Mouse (Mus musculus): ENCODE data around the gene F13a1. TPM values are rescaled to one million over a fixed set of nuclear protein-coding genes. Genes with fewer than 3 reads are reported as not detected.

The F13a1 gene
- polyA plus RNA-seq, 1 experiment from 2014 or later, result 5.4 TPM

DNA sequence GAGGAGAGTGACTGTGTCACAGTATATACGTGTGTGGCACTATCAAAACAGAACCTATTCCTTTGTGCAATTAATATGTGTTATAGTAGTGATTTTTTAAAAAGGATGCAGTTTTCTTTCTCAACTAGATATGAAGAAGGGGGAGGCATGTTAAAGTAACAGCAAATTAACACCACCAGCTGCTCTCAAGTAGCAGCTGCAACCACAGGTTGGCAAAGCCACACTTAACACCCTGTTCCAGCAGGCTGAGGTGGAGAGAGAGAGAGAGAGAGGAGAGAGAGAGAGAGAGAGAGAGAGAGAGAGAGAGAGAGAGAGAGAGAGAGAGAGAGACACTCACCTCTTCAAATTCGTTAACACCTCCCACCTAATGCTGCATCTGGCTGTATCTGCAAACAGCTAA lies 28.5 kb downstream of the F13a1 start:
- 92% methylated on average over 2 of the region's 2 CpGs for WGBS
- no peak for DNase-seq (ENCODE audit: low spot score)
- H3K27me3 ChIP-seq (replicated peaks; ENCODE audit: low read depth, poor library complexity, severe bottlenecking), result no peaks in the 10 kb centered on the region
- H3K9me3 ChIP-seq, result no peaks in the 10 kb centered on the region
- H3K4me3 ChIP-seq, result no peak overlapping the region
- H3K4me1 ChIP-seq, result no peaks in the 10 kb centered on the region
- no peak overlapping the region for H3K27ac ChIP-seq (replicated peaks)
- no peaks in the 10 kb centered on the region for H3K36me3 ChIP-seq (replicated peaks)

DNA sequence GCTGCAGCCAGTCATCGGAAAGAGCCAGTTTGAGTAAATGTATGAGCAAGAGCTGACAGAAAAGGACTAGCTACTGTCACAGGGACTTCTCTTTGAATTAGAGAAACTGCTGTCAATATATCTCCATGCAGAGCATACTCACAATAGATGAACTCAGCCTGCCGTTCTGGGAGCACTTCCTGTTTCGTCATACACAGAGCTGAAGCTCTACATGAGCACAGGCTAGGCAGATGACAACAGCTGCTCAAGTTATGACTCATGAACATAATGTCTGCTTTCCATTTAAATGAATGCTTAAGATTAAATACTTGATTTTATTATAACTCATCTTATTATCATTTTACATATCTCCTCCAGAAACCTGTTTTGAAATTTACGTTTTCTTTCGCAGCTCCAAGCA lies 39.3 kb downstream of the F13a1 start:
- WGBS, result 88% methylated on average over 5 of the region's 5 CpGs
- Histone ChIP-seq H3K4me3 (no peak overlapping the region), H3K9me3 (no peaks in the 10 kb centered on the region), H3K27me3 (replicated peaks; ENCODE audit: low read depth, poor library complexity, severe bottlenecking) (no peaks in the 10 kb centered on the region), H3K36me3 (replicated peaks) (no peaks in the 10 kb centered on the region), H3K27ac (replicated peaks) (no peak overlapping the region), H3K4me1 (no peaks in the 10 kb centered on the region)
- no peak for DNase-seq (ENCODE audit: low spot score)

DNA sequence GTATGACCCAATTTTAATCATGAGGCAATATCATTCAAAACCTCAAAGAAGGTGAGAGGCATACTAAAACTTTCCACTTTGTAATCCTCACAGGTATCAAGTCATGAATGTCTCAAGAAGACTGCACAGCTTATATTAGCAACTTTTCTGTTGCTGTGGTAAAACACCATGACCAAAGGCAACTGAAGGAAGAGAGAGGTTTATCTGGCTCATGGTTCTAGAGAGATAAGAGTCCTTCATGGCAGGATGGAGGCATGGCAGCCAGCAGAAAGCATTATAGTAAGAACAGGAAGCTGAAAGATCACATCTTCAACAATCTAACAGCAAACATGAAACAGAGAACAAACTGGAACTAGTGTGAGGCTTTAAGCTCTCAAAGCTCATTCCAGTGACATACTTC lies 43.8 kb downstream of the F13a1 start:
- no peak for DNase-seq (ENCODE audit: low spot score)
- Histone ChIP-seq H3K36me3 (replicated peaks) (no peaks in the 10 kb centered on the region), H3K4me3 (no peak overlapping the region), H3K4me1 (no peaks in the 10 kb centered on the region), H3K27ac (replicated peaks) (no peak overlapping the region), H3K9me3 (no peaks in the 10 kb centered on the region), H3K27me3 (replicated peaks; ENCODE audit: low read depth, poor library complexity, severe bottlenecking) (no peaks in the 10 kb centered on the region)

DNA sequence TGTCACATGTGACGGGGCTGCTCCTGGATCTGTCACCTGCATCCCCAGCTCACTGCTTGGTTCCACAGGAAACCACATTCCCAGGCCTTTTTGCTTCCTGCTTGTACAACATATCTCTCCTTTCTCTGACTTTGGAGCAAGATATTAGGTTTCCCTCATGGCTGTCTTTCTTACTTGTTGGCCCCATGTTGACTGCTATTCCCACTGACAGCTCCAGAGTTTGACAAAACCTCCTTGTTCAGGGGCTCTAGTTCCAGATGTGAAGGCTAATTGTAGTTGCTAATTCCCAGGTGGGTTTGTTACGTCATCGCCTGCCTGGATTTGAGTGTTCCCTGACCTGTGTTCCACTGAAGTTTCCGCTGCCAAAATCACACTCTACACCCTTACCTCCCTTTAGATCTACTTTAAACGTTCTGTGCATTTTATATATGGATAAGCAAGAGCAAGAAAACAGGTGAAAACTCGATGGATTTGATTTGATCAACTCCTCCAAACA lies 50.8 kb downstream of the F13a1 start:
- Histone ChIP-seq H3K27me3 (replicated peaks; ENCODE audit: low read depth, poor library complexity, severe bottlenecking) (no peaks in the 10 kb centered on the region), H3K9me3 (no peaks in the 10 kb centered on the region), H3K27ac (replicated peaks) (no peak overlapping the region), H3K4me1 (no peaks in the 10 kb centered on the region; the same call in 1 of the 2 replicates), H3K36me3 (replicated peaks) (no peaks in the 10 kb centered on the region), H3K4me3 (no peak overlapping the region)
- DNase-seq (ENCODE audit: low spot score), result peak; percentile 42
- WGBS, result 56% methylated on average over 6 of the region's 6 CpGs

DNA sequence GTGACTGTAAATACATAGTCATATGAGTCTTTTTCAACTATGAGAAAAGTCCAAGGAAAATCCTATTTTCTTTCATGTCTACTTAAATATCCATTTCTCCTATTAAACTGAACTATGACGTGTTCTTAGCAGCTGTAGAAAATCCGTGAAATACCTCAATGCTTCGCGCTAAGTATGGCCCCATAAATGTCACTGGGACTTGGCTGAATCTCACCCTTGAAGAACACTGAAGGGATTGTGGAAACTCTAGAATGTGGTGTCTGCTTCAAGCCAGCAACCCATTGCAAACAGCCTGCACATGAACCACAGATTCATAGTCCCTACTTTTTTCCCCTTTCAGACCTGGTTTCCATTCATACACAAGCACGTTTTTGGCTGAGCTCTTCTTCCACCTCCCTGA lies 56.5 kb downstream of the F13a1 start:
- H3K27ac ChIP-seq (replicated peaks), result no peak overlapping the region
- WGBS, result 85% methylated on average over 5 of the region's 5 CpGs
- no peaks in the 10 kb centered on the region for H3K36me3 ChIP-seq (replicated peaks)
- no peak overlapping the region for H3K4me3 ChIP-seq
- no peak for DNase-seq (ENCODE audit: low spot score)
- no peaks in the 10 kb centered on the region for H3K27me3 ChIP-seq (replicated peaks; ENCODE audit: low read depth, poor library complexity, severe bottlenecking)
- no peaks in the 10 kb centered on the region for H3K9me3 ChIP-seq
- H3K4me1 ChIP-seq, result no peaks in the 10 kb centered on the region

DNA sequence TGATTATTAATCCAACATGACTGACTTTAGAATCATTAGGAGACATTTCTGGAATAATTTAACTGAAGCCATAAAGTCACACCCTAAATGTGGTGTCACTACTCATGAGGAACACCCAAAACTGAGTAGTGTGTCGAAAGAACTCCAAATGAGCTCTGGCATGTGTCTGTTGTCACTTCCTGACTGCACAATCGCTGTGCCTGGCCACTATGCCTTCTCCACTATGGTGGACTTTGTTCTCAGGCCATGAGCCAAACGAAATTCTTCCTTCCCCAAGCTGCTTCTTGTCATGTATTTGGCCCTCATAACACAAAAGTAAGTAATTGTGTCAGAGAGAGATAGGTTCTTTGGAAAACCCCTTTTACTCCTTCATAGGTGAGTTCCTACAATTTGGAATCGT lies 61.7 kb downstream of the F13a1 start:
- no peak overlapping the region for H3K4me3 ChIP-seq
- DNase-seq (ENCODE audit: low spot score), result no peak
- H3K27me3 ChIP-seq (replicated peaks; ENCODE audit: low read depth, poor library complexity, severe bottlenecking), result no peaks in the 10 kb centered on the region
- no peaks in the 10 kb centered on the region for H3K4me1 ChIP-seq
- no peaks in the 10 kb centered on the region for H3K9me3 ChIP-seq
- no peaks in the 10 kb centered on the region for H3K36me3 ChIP-seq (replicated peaks)
- WGBS, result 80% methylated on average over 4 of the region's 4 CpGs
- no peak overlapping the region for H3K27ac ChIP-seq (replicated peaks)

DNA sequence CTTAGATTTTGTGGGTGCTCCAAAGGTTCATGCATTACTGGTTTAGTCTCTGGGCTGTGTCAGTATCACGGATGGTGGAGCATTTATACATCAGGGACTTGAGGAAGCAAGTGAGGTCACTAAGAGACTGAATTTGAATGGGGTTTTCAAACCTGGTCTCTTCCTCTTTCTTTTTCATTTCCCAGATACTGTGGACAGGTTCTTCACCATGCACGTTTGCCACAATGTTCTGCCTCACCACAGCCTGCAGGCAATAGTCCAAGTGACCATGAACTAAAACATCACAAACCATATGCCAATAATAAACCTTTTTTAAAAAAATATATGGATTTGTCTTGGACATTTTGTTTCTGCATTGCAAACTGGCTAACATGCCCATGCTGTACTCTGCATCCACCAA lies 77.0 kb downstream of the F13a1 start:
- Histone ChIP-seq H3K27me3 (replicated peaks; ENCODE audit: low read depth, poor library complexity, severe bottlenecking) (no peaks in the 10 kb centered on the region), H3K4me3 (no peak overlapping the region), H3K36me3 (replicated peaks) (no peaks in the 10 kb centered on the region), H3K9me3 (no peaks in the 10 kb centered on the region), H3K27ac (replicated peaks) (no peak overlapping the region), H3K4me1 (no peaks in the 10 kb centered on the region)
- 81% methylated on average over 2 of the region's 2 CpGs for WGBS
- no peak for DNase-seq (ENCODE audit: low spot score)

DNA sequence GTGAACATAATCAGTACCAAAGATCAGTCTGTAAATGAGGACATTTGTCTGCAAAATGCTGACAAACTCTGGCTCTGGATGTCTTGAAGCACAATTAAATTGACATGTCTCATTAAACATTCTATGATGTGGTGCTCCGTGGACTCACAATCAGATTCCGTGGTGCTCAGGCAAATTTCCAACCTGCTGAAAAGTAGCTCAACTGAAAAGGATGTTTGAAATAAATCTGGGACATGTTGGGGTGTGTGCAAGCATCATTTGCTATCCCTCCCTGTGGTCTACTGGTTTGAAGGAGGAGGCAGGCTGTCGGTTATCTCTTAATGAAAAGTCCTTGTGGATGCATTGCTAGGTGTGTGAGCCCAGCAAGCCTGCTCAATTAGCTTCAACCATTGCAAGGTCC lies 77.8 kb downstream of the F13a1 start:
- 82% methylated on average over 3 of the region's 3 CpGs for WGBS
- H3K4me1 ChIP-seq, result no peaks in the 10 kb centered on the region
- H3K9me3 ChIP-seq, result no peaks in the 10 kb centered on the region
- H3K27me3 ChIP-seq (replicated peaks; ENCODE audit: low read depth, poor library complexity, severe bottlenecking), result no peaks in the 10 kb centered on the region
- no peaks in the 10 kb centered on the region for H3K36me3 ChIP-seq (replicated peaks)
- H3K4me3 ChIP-seq, result no peak overlapping the region
- no peak overlapping the region for H3K27ac ChIP-seq (replicated peaks)
- DNase-seq (ENCODE audit: low spot score), result no peak

DNA sequence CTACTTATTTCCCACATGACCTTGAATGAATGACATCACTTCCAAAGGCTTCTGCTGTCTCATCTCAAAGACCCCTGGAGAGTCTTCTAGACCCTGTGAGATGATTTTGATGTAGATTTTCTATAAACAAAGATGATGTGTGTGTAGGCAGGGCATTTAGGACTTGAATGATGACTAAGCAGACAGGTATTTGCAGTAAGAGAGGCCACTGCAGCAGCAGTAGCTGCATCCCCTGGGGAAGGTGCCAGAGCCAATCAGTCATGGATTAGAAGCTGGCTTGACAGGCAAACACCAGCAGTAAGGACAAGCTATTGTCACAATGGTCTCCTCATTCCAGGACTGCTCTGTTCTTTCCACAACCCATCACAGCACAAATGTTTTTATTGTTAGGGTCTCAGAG lies 87.1 kb downstream of the F13a1 start:
- no peaks in the 10 kb centered on the region for H3K4me1 ChIP-seq
- H3K36me3 ChIP-seq (replicated peaks), result no peaks in the 10 kb centered on the region
- H3K4me3 ChIP-seq, result no peak overlapping the region
- no peak overlapping the region for H3K27ac ChIP-seq (replicated peaks)
- H3K9me3 ChIP-seq, result no peaks in the 10 kb centered on the region
- DNase-seq (ENCODE audit: low spot score), result no peak
- no peaks in the 10 kb centered on the region for H3K27me3 ChIP-seq (replicated peaks; ENCODE audit: low read depth, poor library complexity, severe bottlenecking)

DNA sequence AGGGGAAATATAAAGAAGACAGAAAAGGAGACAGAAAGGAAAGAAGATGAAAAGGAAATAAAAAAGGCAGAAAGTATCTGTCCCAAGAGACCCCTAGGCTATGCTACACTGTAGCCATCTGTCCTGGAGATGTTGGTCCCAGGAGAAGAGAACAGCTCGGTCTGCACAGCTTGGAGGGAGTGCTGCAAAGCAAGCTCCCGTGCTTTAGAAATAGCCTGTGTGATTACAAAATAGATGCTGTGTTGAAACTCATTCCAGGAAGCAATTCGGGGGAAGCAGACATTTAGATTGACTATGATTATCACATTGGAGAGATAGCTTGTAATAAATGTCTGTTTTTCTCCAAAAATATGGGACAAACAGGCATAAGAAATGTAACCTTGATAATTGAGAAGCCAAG lies 91.0 kb downstream of the F13a1 start:
- no peaks in the 10 kb centered on the region for H3K9me3 ChIP-seq
- no peak overlapping the region for H3K27ac ChIP-seq (replicated peaks)
- H3K27me3 ChIP-seq (replicated peaks; ENCODE audit: low read depth, poor library complexity, severe bottlenecking), result no peaks in the 10 kb centered on the region
- no peaks in the 10 kb centered on the region for H3K4me1 ChIP-seq
- DNase-seq (ENCODE audit: low spot score), result no peak
- no peak overlapping the region for H3K4me3 ChIP-seq
- no peaks in the 10 kb centered on the region for H3K36me3 ChIP-seq (replicated peaks)
- 75% methylated on average over 3 of the region's 3 CpGs for WGBS

DNA sequence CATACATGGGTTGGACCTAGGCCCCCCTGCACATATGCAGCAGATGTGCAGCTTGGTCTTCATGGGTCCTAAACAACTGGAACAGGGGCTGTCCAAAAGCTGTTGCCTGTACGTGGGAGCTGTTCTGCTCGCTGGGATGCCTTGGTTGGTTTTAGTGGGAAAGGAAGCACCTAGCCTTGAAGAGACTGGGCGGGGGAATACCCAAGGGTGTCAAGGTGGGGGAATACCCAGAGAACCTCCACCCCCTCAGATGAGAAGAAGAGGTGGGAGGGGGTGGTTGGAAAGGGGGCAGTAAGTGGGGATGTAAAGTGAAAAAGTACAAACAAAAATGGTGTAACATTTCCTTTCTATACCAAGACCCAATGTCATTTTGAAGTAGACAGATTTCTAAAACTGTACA lies 95.1 kb downstream of the F13a1 start:
- H3K27me3 ChIP-seq (replicated peaks; ENCODE audit: low read depth, poor library complexity, severe bottlenecking), result no peaks in the 10 kb centered on the region
- no peak for DNase-seq (ENCODE audit: low spot score)
- H3K27ac ChIP-seq (replicated peaks), result no peak overlapping the region
- no peaks in the 10 kb centered on the region for H3K36me3 ChIP-seq (replicated peaks)
- WGBS, result 89% methylated on average over 3 of the region's 3 CpGs
- H3K4me3 ChIP-seq, result no peak overlapping the region
- no peaks in the 10 kb centered on the region for H3K9me3 ChIP-seq
- H3K4me1 ChIP-seq, result no peaks in the 10 kb centered on the region

DNA sequence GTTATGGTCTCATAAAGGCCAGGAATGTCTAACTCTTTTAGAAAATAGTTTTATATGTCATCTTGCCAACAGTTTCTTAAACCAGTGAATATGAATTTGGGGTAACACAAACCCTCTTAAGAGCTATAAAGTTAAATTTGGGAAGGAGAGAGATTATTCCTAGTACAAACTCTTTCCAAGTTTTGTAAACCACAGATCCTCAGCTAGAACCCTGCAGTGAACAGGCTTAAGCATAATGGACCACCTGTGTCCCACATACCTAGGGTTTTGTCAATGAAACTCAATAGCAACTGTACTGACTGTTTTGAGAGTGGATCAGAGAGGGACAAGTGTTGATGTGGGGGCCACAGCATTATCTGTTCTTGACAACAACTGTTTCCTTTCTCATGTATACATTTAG lies 96.4 kb downstream of the F13a1 start:
- Histone ChIP-seq H3K9me3 (no peaks in the 10 kb centered on the region), H3K27ac (replicated peaks) (no peak overlapping the region), H3K4me3 (no peak overlapping the region), H3K27me3 (replicated peaks; ENCODE audit: low read depth, poor library complexity, severe bottlenecking) (no peaks in the 10 kb centered on the region), H3K36me3 (replicated peaks) (no peaks in the 10 kb centered on the region), H3K4me1 (no peaks in the 10 kb centered on the region)
- no peak for DNase-seq (ENCODE audit: low spot score)

DNA sequence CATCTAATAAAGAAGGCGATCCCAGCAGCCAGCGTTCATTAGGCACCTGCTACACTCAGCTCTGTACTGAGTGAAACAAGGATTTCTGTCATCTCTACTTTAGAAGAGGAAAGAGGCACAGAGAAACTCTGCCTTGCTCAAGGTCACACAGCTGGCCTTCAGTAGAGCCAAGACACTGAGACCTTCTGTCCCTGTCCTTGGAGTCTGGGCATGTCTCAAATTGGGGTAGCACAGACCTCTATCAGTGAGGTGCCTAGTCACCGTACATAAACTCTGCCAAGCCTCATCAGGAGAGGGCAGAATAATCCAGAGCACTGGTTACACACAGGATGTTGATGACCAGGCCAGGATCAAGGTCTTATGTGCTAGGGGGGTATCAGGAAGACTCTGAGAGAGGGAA lies 108.2 kb downstream of the F13a1 start:
- no peaks in the 10 kb centered on the region for H3K36me3 ChIP-seq (replicated peaks)
- no peak overlapping the region for H3K27ac ChIP-seq (replicated peaks)
- H3K9me3 ChIP-seq, result no peaks in the 10 kb centered on the region
- H3K4me3 ChIP-seq, result no peak overlapping the region
- no peak for DNase-seq (ENCODE audit: low spot score)
- WGBS, result 86% methylated on average over 3 of the region's 3 CpGs
- no peaks in the 10 kb centered on the region for H3K4me1 ChIP-seq
- H3K27me3 ChIP-seq (replicated peaks; ENCODE audit: low read depth, poor library complexity, severe bottlenecking), result no peaks in the 10 kb centered on the region

DNA sequence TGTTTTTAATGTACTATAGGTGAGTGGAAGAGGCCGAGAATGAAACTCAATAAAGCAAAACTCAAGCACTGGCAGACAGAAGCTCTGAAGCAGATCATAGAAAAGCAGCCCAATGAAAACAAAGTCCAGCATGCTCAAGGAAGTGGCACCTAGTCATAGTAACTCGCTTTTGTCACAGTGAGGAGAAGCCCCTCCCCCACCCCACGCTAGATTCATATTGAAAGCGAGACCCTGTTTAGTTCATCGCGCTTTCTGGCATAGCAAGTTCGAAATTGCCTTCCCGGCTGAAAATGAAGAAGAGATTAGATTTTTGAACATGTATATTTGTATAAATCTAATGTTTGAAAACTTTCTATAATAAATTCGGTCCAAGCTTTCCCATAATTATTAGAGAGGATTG lies 118.0 kb downstream of the F13a1 start:
- H3K9me3 ChIP-seq, result no peaks in the 10 kb centered on the region
- no peaks in the 10 kb centered on the region for H3K27me3 ChIP-seq (replicated peaks; ENCODE audit: low read depth, poor library complexity, severe bottlenecking)
- H3K4me3 ChIP-seq, result no peak overlapping the region
- H3K4me1 ChIP-seq, result no peaks in the 10 kb centered on the region
- H3K27ac ChIP-seq (replicated peaks), result no peak overlapping the region
- 89% methylated on average over 9 of the region's 9 CpGs for WGBS
- H3K36me3 ChIP-seq (replicated peaks), result no peaks in the 10 kb centered on the region
- no peak for DNase-seq (ENCODE audit: low spot score)
